Mouse (Mus musculus) adrenal gland, postnatal 14 days (tissue): ENCODE data around the gene Rffl. TPM values are rescaled to one million over a fixed set of nuclear protein-coding genes. Genes with fewer than 3 reads are reported as not detected.
A peak's percentile ranks its signal among the peaks of the same experiment; 100 is the strongest.

Source experiments
- DNase-seq: peaks from one replicate; pipeline ENCODE4 v3.0.0; 2021; ENCODE audit warnings: mixed read lengths
- long read RNA-seq, 2 experiments: library from polyadenylated mRNA; stranded (forward); transcript quantifications; one replicate each; pipeline ENCODE4 v2.0.0; 2021
- total RNA-seq: library from RNA; stranded (reverse); gene quantifications from 2 replicates; pipeline ENCODE4 v1.2.3, GENCODE M21; 2021

The Rffl gene
- 7.8 and 11.8 TPM in 2 replicates for total RNA-seq
- long read RNA-seq, experiment 1, partial matches to known transcripts, result 3 of 11 reads
- long read RNA-seq, experiment 1, other reads (novel, unspliced or antisense), result 5 of 11 reads
- long read RNA-seq, experiment 2, partial matches to known transcripts, result 3 of 13 reads
- long read RNA-seq, experiment 2, other reads (novel, unspliced or antisense), result 5 of 13 reads

DNA sequence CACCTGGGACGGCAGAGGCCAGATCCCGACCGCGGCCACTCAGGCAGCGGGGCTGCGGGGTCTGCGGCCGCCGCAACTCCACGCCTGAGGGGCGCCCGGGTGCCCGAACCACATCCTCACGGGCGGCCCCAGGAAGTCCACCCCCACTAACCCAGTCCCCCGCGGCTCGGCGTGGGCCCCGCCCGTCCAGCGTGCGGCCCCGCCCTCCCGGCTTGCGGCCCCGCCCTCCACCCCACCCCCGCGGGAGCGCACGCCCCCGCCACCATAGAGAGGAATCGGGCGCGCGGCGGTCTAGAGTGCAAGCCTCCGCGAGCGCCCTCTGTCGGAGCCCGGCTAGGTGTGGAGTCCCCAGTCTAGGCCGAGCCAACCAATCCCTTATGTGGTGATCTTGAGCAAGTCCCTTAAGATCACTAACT lies at the start of gene Rffl:
TSS of gene Rffl (minus strand) at position 180 of the 416 bp plus-strand sequence.
- DNase-seq, result peak; percentile 97

DNA sequence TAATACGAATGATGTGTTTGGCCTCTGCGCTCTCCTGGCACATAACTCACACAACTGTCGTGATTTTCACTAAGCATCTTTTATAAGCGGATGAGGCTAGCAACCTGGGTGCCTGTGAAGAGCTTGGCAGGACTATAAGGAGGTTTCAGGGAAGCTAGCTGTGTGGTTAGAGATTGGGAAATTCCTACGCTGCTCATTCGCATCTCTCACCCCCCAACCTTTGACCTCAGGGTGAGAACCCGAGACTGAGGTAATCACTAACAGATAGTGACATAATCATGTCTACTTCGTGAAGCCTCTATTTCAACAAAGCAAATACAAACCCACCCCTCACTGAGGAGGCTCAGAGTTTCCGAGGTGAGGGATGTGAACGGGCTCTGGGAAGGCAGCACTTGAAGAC lies 49.8 kb upstream of the Rffl start:
- no peak for DNase-seq

DNA sequence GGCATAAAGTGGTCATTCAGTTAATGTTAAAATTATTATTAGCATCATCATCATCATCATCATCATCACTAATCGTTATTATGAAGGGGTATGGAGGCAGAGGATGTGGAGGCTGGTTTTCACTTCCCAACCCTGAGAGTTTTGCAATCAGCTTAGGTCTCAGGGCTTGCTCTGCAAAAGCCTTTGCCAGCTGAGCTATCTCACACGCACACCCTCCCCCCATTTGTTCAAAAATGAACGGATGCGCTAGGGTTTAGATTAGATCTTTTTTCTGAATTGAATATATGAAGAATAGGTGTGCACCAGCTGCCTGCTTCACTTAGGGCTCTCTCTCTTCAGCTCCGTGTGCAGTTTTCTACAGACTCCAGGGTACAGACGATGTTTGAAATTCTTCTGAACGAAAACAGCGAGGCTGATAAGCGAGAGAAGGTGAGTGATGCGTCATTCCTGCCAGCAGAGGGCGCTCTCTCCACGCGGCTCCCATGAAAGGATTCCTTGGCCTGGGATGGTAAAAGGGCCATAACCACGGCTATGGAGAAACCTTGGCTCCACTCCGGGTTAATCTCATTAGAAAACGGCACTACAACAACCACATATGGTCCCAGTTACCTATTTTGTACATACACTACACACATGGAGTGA lies 43.8 kb upstream of the Rffl start:
- DNase-seq, result peak; percentile 86

DNA sequence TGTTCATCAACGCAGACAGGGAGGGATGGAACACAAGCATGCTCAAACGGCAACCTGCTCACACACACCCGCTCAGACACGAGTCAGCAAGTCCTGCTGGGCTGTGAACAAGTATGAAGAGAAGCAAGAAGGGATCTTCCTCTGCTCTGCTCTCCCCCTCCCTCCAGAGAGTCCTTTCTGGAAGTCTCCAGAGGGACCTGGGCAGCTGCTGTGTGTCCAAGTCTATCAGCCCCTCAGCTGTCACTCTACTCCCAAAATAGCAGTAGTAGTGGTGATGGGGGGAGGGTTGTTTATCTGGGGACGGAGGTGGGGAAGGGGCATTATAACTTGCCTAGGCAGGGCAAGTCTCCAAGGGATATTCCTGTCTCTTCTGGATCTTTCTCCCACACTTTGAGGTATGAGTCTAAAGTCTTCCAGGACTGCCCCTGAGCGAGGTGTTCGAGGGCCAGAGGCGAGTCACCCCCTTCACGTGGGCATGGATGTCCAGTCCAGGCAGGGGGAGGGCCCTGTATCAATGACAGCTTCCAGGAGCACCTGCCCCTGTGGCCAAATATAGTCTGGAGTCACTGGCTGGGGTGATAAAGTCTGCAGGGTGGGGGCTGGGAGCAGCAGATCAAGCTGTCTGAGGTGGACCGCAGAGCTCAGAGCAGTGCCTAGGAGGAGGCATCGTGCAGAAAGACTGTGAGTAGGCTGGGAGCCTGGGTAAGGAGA lies 39.8 kb upstream of the Rffl start:
- no peak for DNase-seq

DNA sequence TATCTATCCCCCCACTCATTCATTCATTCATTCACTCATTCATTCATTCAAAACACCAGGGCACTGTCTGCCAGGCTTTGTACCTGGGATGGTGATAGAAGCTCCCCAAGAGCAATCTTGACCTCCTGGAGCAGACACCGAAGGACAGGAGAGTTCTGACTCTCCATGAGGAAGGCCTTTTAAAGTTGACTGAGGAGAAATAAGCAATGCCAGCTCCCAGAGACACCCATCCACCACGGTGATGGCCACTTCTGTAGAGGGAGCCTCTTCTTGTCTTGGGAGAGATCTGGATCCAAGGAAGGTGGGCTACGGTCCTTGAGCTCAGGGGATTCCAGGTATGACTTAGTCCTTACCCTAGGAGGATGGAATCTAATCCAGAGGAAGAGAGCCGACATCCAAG lies 39.2 kb upstream of the Rffl start, which contains the start of gene Unc45b:
TSS of gene Unc45b (plus strand) at position 301 of the 400 bp plus-strand sequence.
- DNase-seq, result no peak

DNA sequence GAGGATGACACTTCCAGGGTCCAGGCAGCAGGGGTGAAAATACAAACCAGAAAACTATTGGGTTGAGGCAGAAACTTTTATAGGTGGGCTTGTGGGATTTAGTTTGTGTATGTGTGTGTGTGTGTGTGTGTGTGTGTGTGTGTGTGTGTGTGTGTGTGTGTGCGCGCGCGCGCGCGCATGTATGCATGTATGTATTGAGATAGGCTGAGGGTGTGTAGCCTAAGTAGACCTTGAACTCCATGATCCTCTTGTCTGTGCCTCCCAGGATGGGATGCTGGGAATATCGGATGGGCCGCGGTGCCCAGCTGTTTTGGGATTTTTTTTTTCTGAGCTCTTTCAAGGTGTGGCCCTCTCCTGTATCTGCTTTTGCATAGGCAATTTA lies 37.6 kb upstream of the Rffl start:
- no peak for DNase-seq

DNA sequence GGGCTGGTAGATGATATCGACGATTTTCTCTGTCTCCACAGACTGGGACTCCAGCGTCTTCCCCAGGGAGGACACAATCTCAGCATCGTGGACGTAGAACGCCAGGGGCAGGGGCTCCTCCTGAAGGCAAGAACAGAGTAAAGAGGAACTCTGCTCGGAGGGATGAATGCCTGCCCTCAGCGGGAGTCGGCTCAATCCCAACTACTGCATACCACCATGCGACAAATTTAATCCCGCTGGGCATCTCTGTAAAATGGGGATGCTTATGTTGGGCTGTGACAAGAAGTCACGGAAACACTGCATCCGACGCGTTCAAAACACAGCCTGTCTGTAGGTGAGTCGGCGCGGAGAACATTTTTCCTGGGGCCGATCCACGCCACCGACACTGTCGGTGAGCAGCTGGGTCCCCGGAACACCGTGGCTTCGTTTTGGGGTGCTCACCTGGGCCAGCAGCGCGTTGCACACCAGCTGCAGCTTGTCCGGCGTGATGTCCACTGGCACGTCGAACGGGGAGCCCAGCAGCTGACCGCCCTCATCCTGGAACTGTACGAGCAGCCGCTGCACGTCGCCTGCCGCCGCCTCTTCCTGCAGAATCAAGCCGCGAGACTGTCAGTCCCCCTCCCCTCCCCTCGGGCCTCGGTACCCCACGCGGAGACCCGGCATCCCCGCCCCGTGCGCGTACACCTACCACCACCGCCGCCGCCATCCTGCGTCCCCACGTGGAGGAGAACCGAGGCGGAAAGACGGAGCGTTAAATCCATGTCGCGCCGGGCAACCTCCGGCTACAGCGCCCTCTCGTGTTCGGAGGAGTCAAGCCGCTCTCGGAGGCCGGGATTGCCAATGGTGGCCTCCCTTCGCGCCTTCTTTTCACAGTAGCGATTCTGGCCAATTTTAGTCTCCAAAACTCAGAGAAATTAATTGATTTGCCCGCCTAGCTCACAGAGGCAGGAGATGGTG lies 36.9 kb upstream of the Rffl start, which contains the start of gene Nle1:
TSS of gene Nle1 (minus strand) at position 761 of the 957 bp plus-strand sequence.
- DNase-seq, result peak; percentile 97

DNA sequence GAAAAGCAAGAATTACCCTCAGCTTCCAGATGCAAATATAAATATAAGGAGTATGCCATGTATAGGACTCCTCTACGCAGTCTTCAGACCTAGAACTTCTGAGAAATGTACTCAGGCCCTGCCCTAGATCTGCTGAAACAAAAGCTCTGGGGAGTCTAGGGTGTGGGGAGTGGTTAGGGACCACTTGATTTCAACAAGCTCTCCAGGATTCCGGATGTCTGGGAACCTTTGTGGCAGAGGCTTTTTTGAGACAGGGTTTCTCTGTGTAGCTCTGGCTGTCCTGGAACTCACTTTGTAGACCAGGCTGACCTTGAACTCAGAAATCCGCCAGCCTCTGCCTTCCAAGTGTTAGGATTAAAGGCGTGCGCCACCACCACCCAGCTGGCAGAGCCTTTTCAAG lies 34.8 kb upstream of the Rffl start:
- no peak for DNase-seq

DNA sequence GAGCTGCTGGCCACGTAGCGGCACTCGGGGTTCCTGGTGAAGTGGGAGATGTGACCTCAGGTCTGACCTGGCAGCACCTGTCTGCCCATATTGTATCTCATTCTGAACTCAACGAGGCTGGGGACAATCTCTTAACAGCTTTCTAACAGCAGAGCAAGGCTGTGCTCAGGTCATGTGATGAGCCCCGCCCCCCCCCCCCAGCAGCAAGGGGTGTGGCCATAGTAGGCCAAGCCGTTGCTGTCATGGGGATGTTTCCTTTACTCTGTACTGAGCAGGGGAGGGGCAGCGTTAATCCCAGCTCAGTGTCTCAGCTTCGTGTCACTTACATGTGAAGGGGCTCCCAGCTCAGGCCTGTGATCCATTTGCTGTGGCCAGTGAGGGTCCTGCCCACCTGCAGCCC lies 33.9 kb upstream of the Rffl start:
- no peak for DNase-seq

DNA sequence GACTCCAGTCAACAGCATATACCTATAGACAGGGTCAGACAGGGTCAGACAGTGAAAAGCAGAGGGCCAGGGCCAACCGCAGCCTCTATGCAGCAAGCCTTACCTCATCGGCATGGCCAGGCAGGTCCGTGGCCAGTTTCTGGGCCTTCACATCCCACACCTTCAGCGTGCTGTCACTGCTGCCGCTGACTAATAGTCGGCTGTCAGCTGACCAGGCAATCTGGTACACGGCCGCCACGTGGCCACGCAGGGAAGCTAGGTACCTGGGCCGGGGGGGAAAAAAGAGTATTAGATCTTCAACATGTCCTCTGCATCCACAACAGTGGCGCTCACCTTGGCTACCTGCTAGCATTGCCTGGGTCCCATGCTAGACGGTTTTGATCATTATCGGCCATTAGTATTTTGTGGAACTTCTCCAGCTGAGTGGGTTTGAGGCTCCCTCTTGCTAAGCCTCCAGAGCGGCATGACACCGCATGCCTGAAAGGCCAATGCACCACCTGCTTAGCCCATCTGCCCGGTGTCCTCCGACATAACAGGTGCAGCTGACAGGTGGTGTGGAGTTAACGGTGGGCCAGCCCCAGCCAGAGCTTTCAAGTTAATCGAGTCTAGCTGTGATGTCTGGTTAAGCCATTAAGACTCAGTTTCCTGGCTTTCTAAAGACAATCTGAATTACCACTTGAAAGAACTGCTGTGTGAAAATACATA lies 30.7 kb upstream of the Rffl start:
- no peak for DNase-seq

DNA sequence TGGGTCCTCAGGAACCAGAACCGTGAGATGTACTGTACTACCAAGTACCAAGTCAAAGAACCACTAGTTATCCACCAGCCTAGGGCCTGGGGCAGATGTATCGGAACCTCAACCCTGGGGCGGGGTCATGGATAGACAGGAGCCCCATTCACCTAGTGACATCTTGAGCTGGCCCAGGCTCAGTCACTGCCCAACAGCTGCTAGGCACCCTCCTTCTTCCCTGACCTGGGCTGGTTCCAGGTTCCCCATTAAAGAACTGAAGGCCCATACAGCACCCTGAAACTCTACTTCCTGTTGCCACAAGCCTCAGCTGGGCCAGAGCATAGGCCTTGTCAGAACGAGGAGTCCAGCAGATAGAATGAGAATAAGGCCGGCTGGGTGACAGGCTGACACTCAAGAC lies 28.7 kb upstream of the Rffl start:
- no peak for DNase-seq

DNA sequence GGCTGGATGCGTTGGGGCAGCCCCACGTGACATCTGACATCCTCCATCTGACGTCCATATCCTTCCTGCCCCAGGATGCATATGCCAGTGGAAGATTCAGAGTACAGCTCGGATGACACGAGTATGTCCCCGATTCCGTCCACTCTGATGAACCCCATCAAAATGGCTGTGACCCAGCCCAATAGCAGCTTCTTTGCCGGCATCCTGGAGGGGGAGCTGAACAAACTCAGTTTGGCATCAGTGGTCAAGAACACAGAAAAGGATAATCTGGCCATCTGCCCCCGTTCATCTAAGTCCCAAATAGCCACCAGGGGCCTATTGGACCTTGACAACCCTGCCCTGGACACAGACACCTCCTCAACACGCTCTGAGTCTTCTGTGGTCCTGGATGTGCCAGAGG lies 26.5 kb upstream of the Rffl start:
- DNase-seq, result no peak

DNA sequence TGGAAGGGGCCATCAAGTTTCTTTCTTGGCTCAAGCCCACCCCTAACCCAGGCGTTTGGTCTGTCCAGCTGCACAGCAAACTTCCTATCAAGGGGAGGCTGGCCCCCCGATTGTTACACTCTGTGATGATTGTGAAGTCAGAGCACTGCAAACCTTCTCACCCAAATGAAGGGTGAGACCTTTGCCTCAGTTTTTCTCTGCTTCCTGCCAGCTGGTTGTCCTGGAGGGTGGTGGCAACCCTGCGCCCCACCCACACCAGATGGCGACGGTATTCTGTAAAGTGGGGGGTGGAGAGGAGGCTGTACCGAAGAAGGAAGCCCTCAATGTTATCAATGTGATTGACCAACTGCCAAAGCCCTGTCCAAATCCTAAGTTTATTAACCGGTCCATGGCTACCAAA lies 20.9 kb upstream of the Rffl start, which contains the start of gene Fndc8:
TSS of gene Fndc8 (plus strand) at position 189 of the 400 bp plus-strand sequence.
- no peak for DNase-seq

DNA sequence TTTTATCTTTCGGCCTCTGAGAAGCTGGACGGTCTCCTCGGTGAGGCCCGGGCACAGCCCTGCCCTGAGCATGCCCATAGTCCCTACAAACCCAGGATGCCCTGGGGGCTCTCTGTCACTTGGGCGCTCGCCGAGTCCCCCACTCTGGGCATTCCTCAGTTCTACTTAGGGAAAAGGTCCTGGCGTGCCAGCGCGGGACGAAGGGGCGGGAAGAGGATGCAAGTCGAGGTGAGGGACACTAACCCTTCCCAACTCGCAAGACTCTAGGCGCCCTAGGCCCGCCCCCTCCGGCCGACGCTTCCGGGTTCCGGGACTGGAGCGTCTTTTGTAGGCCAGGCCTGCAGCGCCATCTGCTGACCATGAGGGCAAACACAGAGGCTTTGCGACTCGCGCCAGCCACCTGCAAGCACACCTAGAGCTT lies 19.3 kb upstream of the Rffl start, which contains the start of gene Rad51d:
TSS of gene Rad51d (minus strand) at position 273 of the 421 bp plus-strand sequence.
- peak; percentile 98 for DNase-seq

DNA sequence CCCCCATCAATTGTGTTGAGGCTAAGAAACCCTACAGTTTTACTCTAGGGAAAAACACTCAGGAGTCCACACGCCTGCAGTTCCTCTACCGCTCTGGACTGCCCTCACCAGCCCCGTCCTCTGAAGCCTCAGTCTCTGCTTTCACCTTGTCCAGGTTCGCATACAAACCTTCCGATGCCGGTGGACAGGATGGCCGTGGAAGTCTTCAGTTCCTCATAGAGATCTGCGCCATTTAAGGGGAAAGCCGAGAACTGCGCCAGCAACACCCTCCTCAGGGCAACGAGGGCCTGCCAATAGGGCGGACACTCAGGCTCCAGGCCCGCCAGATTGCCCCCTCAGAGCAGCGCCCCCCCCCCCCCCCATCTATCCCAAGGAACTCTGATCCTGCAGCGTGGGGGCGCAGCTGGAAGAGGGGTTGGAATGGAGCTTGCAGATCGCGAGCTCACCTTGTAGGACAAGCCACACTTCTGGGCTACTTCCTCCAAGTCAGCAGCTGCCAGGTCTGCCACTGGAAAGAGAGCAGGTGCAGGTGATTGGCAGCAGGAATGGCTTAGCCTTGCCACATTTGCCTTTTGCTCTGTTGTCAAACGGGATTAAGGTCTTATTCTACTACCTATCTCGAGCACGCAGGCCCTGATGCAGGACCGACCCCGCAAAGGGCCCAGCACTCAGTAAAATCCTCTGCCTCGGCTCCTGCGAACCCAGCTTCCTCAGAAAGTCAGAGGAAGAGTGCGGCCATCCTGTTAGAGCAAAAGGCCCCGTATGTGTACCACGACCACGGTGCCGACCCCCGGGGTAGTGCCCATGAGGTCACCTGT lies 18.7 kb upstream of the Rffl start:
- peak; percentile 44 for DNase-seq

DNA sequence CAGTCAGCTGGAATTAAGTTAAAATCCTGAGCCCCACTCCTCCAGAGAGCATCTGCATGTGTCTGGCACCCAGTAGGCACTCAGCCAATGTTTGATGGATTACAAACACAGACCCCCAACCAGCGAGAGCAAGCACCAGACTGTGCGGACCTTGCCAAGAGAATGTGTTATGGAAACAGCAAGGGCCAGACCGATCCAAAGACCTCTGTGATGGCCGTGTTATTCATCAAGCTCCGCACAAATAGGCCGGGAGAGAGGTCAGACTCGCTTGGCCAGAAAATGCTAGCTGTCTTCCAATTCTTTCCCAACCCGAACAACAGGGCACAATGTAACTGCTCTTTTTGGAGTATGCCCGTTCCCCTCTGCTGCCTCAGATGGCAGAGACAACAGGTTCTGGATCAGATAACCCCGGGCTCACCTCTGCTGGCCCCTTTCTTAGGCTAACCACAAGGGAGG lies 17.5 kb upstream of the Rffl start:
- peak; percentile 58 for DNase-seq

DNA sequence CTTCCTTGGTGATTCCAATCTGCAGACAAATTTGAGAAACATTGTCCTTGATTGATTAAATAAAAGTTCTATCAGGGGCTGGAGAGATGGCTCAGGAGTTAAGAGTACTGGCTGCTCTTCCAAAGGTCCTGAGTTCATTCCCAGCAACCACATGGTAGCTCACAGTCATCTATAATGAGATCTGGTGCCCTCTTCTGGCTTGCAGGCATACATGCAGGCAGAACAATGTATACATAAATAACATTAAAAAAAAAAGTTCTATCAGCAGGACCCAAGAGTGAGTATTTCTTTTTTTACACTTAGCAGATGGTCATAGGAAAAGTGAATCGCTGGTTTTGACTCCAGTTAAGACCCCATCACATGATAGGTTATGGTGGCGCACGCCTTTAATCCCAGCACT lies 15.5 kb upstream of the Rffl start:
- DNase-seq, result no peak

DNA sequence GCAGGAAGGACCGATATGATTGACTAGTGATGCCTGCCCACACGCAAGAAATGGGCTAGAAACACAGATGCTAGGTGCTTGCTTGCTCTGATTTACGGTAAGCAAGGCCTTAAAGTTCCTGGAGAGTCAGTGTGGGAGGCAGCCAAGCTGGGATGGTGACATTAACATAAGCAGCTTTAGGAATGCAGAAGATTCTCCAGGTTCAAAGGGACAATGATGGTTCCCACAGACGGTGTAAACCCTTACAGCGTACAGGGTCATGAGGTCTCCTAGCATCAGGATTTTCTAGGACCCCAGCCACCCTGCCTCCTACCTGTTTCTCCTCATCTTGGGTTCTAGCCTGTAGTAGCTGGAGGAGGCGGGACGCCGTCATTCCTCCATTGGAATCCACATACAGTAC lies 12.2 kb upstream of the Rffl start:
- DNase-seq, result no peak

DNA sequence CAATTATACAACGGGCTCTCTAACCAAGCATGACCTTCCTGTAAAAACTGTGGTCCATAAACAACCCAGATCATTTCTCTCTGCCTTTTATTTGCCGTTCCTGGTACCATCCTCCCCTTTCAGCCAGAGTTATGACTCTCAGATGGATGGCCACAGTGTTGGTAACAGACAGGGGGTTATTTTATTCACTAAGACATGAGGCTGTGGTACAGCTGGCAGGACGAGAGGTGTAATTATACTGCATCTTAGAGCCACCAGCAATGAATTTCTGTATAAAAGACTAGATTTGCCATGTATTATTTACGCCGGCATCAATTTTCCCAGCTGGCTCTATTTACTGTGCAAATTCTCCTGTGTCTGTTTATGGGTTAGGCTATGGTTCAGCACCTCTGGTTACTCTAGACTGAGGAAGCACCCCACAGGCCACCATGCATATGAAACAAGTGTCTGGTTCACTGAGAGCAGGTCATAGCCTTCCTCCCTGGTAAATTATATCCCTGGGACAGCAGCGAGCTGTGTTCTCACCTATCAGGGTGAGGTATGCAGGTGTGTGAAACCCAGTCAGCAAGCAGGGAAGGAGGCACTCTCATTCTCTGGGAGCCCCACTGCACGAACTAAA lies 6.8 kb upstream of the Rffl start:
- DNase-seq, result no peak

DNA sequence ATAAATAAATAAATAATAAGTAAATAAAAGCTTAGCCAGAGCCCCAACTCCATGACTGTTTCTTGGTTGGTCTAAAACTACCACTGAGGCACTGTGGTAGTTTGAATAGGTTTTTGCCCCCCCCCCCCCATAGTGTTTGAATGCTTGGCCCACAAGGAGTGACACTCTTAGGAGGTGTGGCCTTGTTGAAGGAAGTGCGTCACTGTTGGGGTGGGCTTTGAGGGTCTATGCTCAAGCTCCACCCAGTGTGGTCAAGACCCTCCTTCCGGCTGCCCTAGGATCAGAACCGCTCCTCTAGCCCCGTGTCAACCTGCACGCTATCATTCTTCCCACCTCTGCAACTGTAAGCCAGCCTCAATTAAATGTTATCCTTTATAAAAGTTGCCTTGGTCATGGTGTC lies 4.6 kb upstream of the Rffl start:
- DNase-seq, result no peak
